Mouse (Mus musculus) brain, embryonic 14.5 days (tissue): ENCODE results near the gene 1110059E24Rik.

Experiments used
- CTCF ChIP-seq: fragments of 200-500 bp; IDR thresholded peaks from 2 replicates; pipeline ENCODE4 v1.5.1; 2012; ENCODE audit warnings: inconsistent platforms, mild to moderate bottlenecking, moderate library complexity, borderline replicate concordance; ENCODE audit not compliant: insufficient read depth, insufficient read length; ENCODE audit errors: extremely low read depth
- POLR2A ChIP-seq: fragments of 200-500 bp; IDR thresholded peaks from 2 replicates; pipeline ENCODE4 v1.6.1; 2012; ENCODE audit warnings: mild to moderate bottlenecking, inconsistent platforms, borderline replicate concordance; ENCODE audit not compliant: poor library complexity, insufficient read depth, insufficient read length, severe bottlenecking; ENCODE audit errors: extremely low read depth

DNA sequence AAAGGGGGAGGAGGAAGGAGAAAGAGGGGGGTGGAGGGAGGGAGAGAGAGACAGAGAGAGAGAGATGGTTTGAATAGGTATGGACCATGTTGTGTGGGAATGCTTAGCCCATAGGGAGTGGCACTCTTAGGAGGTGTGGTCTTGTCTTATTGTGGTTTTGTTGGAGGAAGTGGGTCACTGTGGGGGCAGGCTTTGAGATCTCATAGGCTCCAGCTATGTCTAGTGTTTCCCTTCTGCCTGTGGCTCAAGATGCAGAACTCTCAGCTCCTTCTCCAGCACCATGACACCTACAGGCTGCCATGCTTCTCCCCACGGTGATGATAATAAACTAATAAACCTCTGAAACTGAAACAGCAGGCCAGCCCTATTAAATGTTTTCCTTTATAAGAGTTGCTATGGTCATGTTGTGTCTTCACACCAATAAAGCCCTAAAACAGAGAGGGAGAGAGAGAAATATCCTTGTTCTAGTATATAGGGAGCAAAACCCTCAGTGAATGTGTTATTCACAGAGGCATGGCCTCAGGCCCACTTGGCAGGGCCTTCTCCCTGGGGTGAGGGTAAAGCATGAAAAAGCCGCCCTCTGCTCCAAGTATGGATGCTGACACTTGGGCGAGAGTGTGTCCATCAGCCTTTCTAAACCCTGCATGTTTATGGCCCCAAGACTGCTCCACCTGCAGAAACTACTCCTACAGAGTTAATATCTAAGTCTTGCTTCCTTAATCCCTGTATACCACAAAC, 29.2 kb downstream of the 1110059E24Rik start:
- no peak for TF ChIP-seq CTCF
- TF ChIP-seq POLR2A = no peak
